Mouse (Mus musculus) spleen, adult 2 months (tissue): ENCODE results near the gene Chrna5.

Experiments
- CTCF ChIP-seq: fragments of 200-500 bp; IDR thresholded peaks from 2 replicates; pipeline ENCODE4 v1.5.1; 2011; ENCODE audit warnings: mild to moderate bottlenecking, inconsistent platforms; ENCODE audit not compliant: insufficient read depth, insufficient read length, insufficient replicate concordance; ENCODE audit errors: extremely low read depth
- POLR2A ChIP-seq: fragments of 200-500 bp; IDR thresholded peaks from 2 replicates; pipeline ENCODE4 v1.6.1; 2011; ENCODE audit warnings: low read depth, low read length, inconsistent platforms

- TF ChIP-seq POLR2A (no peak), CTCF (no peak)
These were observed 36.2 kb downstream of the Chrna5 start for GRCm38 (mm10) chr9:55016926-55017325.
